Mouse (Mus musculus) kidney, postnatal 4 days (tissue): Measurements from ENCODE around the gene Vwa3b.

Experiments
- DNase-seq, 2 experiments: peaks; one replicate each; pipeline ENCODE4 v3.0.0; 2021; ENCODE audit warnings: mixed read lengths in 2 of 2

Vwa3b gene

DNA sequence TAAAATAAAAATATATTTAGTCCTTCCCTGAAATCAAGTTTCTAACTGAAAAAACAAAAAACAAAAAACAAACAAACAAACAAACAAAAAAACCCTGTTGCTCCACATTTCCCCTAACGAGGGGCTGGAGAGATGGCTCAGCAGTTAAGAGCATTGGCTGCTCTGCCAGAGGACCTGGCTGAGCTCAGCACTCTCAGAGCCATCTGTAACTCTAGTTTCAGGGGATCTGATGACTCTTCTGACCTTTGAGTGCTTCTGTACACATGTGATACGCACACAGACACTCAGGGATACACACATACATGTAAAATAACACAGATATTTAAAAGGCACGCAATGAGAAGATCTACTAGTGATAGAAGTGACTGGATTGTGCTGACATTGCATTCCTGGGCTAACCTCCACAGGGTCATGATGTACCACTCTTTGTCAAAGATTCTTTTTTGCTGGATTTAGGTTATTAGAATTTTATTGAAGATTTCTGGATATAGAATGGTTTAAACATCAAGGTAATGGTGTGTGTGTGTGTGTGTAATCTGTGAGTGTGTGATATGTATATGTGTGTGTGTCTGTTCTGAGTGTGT lies 14.7 kb upstream of the Vwa3b start:
- no peak for DNase-seq

DNA sequence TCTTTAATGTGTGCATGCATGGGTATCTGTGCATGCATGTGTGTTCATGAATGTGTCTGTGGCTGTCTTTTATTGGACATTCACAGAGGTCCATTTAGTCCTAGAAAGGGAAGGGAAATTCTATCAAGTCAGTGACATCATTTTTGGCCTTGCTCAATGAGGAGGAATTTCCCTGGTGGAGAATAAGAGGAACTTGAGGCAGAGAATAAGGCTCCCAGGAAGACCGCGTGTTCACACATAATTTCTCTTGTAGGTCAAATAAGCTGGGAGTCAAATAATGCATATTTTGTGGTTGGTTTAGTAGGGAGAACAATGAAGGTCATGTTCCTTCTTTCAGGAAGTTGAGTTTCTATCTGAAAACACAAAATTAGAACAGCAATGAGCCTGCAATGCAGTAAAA lies 13.4 kb upstream of the Vwa3b start:
- DNase-seq: no peak

DNA sequence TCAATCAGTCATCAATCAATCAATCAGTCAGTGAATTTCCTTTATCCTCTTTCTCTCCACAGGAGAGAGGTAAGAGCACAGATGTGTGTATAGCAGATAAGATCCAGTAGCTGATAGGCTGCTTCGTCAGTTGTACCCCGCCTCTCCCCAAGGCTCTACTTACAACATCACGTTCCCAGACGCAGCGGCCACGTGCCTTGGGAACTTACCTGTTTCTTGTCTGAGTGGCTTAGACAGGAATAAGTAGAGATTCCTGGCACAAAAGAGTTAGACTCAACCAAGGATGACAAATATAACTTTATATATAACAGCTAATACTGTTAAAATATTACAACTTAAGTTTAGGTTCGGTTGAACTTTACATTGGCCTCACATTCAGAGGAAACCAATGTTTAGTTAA lies 12.7 kb upstream of the Vwa3b start:
- peak; percentile 68 to 74 for DNase-seq

DNA sequence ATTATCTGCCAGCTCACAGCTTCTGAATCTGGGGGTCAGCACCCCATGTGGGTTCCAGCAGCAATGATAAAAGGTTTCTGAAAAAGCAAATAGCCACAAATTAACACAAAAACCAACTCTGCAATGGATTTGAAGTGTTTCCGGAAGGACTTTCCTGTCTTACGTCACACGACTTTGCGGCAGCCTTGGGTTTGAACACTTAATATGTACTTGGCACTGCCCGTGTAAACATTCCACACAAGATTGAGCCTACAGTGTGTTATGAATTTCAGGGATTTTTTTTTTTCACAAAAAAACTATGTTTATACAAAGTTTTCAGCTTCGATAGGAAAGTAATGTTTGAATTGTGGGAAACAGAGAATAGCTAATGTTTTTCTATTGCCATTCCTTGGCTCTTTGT lies 7.4 kb upstream of the Vwa3b start:
- no peak for DNase-seq

DNA sequence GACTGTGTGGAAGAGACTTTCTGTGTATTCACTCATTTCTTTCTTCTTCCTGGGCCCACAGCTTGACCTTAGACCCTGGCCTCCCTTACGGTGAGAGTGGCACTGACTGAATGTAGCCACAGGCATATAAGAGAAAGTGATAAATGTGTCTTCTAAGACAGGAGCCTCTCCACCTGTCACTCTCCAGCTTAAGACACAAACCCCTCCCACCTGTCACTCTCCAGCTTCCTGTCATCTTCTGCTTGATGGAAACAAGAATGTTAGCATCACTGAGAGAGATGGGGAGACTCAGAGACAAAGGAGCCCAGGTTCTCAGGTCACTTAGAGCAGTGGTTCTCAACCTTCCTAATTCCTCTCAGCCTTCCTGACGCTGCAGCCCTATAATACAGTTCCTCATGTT lies 3.7 kb upstream of the Vwa3b start:
- DNase-seq: no peak

DNA sequence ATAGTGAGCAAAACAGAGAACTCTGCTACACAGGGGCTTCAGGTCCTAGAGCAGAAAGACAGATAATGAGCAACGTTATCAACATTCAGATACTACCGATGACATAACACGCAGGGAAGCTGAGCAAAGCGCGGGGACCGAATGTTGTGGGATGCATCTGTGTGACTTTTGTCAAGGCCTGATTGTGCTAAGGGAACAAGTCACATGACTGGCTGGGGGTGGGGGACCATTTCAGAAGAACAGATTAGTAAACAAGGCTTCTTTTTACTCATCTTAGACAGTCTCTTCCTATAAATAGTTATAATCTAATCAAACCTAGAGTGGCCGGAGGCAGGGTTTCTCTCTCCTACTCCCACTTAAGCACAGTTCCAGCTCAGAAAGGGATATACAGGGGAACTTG lies 1.7 kb upstream of the Vwa3b start:
- no peak for DNase-seq

DNA sequence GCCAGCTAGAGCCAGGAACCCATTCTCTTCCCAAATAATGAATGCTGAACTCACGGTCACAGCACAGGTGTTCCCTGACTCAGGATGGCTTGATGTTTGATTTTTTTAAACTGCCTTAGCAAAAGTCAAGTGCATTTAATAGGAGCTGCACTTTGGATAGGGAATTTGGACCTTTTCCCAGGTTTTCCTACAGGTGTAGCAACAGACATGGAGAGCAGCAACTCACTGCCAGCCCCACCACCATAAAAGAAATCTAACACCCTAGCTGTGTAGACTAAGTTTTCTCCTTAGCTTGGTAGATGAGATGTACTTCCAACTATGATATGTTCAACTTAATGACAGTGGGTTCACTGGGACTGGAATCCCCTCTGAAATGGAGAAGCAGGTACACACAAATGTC lies 1.0 kb upstream of the Vwa3b start:
- no peak for DNase-seq

DNA sequence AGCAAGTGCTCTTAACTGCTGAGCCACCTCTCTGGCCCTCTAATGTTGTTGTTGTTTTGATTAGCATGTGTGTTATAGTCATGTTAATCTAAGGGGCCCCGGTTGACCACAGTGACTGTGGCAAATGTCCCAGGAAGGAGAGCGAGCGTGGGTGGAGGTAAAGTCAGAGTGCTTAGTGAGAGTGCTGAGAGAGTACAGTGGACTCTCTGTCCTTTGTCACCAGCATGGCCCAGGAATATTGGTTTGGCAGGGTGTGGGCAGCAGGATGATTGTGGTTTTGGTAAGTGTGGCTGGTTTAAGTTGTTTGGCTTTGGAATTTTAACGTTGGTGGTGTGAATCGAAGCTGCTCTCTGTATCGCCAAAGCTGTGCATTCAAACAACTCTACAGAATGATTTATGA lies 470 bp downstream of the Vwa3b start:
- no peak for DNase-seq

DNA sequence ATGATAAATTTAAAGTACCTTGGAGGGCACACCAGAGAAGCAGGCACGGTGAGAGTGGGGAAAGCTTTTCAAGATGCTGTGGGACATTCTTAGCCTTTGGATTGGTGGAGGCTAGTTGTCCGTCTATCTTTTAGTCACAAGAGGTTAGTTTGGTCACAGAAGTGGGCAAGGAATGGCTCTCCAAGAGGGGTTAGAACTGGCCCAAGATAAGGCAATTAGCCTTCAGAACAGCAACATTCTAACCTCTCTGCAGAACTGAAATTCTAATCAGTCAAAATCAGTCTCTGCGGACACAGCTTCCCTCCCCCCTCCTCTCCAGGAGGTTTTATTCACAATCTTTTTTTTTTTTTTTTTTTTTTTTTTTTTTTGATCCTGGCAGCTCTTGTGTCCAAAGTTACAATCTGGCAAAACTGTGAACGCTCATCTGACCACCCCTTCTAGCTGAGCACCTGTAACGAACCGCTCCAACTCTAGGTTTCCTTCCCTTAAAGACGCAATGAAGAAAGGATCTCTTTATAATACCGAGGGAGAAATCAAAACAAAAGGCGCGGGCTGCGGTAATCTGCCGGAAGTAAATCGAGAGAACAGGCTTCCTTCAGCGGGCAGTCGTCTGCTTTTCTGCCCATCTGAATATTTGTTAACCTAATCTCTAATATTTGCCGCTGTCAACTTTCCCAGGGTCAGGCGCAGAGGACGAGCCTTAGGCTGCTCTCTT lies 2.2 kb downstream of the Vwa3b start:
- DNase-seq: no peak

DNA sequence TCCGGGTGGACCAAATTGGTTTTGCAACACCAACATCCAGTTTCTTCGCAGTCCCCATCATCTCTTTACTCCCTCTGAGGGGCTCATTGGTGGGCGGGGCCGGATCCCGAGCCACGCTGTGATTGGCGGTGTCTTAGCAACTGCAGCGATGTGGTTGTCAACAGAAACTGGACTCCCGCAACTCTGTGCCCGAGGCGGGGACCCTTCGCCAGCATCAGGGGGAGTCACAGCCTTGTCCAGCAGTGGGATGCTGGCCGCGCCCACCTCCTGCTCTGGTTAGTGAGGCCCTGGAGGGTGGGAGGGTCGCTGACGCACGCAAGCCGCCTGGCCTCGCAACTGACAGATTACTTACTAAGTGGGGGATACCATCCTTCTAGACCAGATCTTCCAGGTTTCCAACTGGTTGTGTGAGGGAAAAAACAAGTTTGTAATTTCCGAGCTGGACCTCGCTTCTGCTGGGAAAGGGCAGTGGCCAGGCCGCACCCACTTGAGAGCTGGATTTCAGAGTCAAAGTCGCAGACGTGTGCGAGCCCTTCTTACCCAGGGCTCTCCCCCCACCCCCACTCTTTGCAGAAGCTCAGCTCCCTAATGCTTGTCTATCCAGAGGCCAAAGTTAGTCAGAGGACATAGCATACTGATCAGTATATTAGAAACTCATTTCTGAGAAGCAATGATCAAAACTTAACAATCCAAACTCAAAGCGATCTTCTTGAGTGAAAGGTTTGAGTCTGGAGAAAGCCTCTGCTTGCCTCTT lies 2.9 kb downstream of the Vwa3b start:
- peak; percentile 84 to 88 for DNase-seq

DNA sequence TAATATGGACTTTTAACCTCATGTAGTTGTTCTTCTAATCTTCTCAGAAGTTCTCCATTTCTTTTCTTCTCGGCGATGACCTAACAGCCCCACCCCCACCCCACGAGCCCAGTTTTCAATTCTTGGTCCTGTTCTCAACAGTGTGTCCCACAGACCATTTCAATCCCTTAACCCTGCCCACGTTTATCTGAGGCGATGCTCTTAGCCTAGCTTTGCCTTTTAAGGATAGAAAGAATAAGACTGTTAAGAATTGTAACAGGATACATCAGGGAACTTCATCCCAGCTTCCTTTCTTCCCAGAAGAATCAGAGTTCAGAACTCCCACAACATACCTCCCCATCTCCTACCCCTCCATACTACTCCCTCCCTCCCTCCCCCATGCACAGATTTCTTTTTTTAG lies 3.5 kb downstream of the Vwa3b start:
- DNase-seq: no peak

DNA sequence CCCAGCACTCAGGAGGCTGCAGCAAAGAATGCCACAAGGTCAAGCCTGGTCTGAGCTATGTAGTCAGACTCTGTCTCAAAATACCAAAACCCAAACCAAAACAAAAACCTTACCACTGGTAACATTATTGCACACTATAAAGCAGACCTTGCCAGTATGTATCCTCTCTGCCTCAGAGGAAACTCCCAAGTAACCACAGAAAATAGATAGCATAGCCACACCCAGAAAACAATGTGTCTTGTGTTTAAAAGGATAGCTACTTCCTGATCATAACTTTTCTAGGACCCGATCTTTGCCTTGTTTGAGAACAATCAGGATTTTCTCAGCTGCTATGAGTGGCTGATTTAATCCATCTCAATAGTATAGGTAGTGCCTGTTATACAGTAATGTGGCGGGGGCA lies 4.3 kb downstream of the Vwa3b start:
- DNase-seq: no peak

DNA sequence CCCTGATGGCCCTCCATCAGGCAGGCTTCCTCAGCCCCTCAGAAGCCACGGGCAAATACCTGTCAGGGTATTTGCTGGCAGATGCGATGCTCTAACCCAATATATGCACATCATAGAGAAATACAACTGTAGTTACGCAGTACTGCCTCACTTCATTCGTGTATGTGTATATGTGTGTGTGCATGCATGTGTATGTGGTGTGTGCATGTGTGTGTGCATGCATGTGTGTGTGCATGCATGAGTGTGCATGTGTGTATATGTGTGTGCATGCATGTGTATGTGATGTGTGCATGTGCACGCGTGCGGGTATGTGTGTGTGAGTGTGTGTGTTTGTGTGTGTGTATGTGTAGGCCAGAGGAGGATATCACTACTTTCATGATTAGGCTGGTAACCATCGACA lies 9.5 kb downstream of the Vwa3b start:
- no peak for DNase-seq

DNA sequence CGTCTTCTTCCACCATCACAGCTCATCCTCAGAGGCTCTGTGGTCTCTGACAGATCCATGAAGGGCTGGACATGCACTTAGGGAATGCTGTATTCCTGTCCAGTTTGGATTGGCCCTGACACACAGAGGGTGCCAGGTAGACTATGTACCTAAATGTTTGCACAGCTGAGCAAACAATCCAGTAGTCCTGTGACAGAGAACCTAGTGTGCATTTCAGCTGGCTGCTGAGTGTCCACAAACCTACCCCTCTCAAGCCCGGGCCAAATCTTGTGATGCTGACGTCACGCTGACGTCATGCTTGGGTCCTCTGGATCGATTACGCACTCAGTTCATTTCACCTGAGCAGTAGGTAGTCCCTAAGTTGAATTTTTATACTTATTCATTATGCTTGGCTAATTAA lies 14.7 kb downstream of the Vwa3b start:
- DNase-seq: no peak

DNA sequence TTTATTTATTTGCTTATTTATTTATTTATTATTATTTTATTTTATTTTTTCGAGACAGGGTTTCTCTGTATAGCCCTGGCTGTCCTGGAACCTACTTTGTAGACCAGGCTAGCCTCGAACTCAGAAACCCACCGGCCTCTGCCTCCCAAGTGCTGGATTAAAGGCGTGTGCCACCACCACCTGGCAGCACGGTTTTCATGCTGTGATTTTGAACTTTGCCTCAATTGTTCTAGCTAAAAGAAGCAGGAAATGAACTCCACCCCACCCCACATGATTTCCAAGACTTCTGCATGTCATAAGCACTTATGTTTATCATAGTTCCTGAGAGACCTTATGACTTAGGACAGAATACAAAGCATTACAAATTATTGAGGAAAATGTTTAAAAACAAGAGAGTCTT lies 15.5 kb downstream of the Vwa3b start:
- DNase-seq: no peak

DNA sequence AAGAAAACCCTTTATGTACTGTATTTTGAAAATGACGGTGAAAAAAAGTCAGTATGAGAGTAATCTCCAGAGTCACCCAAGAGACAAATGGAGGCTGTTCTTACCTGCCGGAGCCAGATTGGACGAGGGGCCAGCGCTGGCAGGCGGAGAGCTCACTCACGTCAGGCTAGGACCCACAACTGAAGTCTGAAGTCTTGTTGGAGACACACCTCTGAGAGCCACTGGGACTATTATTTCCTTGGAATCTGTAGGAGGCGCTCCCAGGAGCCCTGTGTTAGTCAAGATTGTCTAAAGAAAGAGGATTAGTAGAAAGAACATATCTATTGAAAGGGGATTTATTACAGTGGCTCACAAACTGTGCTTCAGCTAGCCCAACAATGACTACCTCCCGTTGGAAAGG lies 16.4 kb downstream of the Vwa3b start:
- DNase-seq: no peak

DNA sequence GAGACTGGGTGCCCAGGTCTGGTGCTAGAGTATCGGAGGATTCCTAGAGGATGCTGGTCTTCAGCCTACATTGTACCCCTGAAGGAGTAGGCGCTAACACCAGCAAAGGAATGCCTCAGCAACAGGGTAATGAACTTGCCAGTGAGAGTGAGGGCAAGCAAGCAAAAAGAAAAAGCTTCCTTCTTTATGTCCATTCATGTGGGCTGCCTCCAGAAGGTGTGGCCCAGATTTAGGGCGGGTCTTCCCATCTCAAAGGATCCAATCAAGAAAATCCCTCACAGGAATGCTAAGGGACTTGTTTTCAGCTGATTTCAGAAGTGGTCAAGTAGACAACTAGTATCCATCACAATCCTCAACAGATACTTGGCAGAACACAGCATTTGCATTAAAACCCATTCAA lies 16.8 kb downstream of the Vwa3b start:
- no peak for DNase-seq

DNA sequence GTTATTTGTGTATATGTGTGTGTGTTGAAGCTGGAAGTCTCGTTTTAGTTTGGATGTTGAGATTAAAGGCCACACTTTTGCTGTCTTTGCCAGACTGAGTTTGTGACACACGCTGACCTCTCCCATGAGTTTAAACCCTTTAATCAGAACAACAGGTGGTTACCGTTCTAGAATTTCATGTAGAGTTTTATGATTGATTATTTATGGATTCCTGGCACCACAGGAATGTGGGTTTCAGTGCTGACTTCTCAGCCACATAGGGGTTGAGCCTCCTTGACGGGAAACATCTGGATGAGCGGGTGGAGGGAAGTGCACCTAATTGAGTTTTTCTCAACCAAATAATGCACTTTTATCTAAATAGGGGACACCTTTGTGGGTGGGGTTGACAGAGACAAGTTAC lies 19.1 kb downstream of the Vwa3b start:
- DNase-seq: no peak

DNA sequence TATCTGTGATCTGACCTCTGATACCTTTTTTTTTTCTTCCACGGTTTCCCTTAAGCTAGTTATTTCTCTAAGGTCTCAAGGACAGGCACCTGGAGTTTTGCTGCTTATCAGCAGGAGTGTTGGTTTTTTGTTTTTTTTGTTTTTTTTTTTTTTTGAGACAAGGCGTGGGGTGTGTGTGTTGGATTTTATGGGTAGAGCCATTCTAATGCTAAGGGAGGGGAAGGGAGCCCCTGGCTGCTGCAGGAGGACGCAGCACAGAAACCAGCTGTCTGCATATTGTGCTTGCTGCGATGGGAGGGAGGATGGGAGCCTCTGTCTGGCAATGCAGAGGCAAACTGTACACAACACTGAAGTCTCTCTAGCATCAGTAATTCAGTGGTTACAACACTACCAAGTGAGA lies 22.8 kb downstream of the Vwa3b start:
- peak; percentile 24 to 44 for DNase-seq

DNA sequence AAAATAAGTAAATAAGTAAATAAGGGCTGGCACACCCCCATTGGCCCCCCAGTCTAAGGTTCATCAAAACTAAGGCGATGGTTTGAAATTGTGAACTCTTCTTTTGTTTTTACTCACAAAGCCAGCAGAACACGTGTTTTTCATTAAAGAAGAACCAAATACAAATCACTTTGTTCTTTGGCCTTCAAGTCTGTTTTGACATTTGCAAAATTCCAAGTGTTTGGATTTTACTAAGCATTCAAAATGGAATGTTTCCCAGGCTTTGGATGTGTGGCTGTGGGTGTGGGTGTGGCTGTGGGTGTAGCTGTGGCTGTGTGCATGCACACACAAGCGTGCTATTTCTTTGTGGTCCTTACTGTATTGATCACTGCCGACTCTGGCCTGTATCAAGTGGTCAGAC lies 27.3 kb downstream of the Vwa3b start:
- DNase-seq: peak in 1 of 2 experiments; percentile 27

DNA sequence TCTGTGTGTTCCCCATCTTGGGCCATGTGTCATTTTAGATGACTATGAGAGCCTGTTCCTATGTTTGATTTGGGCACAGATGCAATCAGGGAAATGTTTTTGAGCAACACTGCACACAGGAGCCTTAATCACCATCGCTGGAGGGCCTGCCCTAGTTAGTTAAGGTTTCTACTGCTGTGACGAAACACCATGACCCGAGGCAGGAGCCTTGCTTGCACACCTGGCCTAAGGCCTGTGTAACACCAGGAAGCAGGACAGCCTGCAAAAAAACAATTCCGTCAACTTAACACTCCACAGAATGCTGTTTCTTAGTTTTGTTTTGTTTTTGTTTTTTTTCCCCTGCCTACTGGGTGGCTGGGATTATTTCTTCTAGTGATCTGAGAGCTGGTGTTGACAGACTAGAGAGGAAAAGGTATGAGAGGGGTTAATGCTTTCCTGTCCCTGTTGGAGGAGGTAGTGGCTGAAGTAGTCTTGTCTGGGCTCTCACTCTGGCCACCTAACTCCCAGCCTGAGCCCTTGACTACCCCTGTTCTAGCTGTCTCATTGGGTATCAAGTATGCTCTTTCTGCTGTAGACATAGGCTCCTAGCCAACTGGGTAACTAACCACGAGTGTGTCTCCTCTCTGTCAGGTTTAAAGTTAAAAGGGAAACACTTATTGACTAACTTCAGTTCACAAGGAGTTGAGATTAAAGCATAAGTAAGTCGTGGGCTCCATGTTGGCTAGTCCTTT lies 30.6 kb downstream of the Vwa3b start:
- DNase-seq: no peak

DNA sequence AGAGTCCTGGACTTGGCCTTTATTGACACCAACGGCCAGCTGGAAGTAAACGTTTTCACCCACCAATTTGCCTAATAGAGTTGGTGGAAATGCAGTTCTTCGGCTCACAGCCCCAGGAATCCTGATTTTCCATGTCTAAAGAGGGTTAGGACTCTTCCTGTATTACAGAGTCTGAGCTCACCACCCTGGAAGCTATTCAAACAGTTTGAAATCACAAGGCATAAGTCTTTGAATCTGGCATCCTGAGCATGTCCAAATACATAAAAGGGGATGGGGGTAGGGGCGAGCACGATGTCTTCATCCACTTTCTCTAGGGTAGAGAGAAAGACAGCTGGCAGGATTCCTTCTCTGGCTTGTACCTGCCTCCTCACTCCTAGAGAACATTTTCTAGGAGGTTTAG lies 34.5 kb downstream of the Vwa3b start:
- DNase-seq: no peak

DNA sequence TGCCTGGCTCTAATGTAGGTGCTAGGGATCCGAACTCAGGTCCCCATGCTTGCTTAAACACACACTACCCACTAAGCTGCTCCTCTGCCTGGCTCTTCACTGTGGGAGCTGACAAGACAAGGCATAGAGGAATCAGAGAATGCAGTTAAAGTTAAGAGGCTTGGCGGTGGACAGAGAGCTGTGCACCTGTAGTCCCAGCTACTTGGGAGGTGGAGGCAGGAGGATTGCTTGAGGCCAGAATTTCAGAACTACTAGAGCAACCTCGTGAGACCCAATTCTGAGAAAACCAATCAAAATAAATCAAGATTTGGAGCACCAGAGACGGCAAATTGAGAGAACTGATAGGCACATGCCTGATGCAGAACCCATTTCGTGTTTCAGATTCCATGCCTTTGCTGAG lies 36.7 kb downstream of the Vwa3b start:
- DNase-seq: no peak

DNA sequence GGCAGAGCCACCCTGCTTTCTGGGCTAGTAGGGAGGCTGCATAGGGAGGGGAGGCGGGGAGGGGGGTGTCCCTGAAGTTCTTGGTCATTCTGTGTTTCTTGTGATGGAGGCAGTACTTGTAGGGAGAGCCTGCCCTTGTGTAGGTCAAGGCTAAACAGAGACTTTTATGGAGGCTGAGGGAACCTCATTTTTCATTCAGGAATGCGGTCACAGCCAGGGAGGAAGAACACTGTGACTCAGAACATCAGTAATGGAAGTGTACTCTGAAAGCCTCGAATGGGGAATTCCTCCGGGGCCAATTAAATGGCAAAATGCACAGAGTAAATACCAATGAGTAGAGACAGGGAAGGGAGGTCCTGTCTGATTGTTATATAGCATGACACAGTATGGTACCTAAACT lies 37.4 kb downstream of the Vwa3b start:
- no peak for DNase-seq
